Mouse (Mus musculus) liver, embryonic 11.5 days (tissue): ENCODE data around the gene Washc1. TPM values are rescaled to one million over a fixed set of nuclear protein-coding genes. Genes with fewer than 3 reads are reported as not detected.
"Not testable (repeated sequence)": the region's sequence is repeated elsewhere in the genome, so short reads cannot be mapped to it uniquely, and the experiment has no call there.

Source experiments
- ATAC-seq: fragments of 200-750 bp; cut with Nextera tagmentation; replicated peaks from 2 replicates; pipeline ENCODE4 v1.8.0; 2017; ENCODE audit warnings: moderate number of reproducible peaks, mild to moderate bottlenecking, moderate TSS enrichment, moderate library complexity; ENCODE audit not compliant: low FRiP score
- DNase-seq: peaks from one replicate; pipeline ENCODE4 v3.0.0-alpha.2; 2017; ENCODE audit warnings: low spot score
- H3K27ac ChIP-seq: fragments of 300-500 bp; sonication (generic); 2 replicates; pipeline ENCODE4 v1.5.1; 2014; ENCODE audit warnings: mild to moderate bottlenecking, low read depth, low read length, control low read depth
- H3K27me3 ChIP-seq: fragments of 300-500 bp; sonication (generic); replicated peaks from 2 replicates; pipeline ENCODE4 v1.6.1; 2014; ENCODE audit warnings: low read length, mixed read lengths; ENCODE audit not compliant: control insufficient read depth, insufficient read depth
- H3K36me3 ChIP-seq: fragments of 300-500 bp; sonication (generic); 2 replicates; pipeline ENCODE4 v1.6.1; 2014; ENCODE audit warnings: mild to moderate bottlenecking, low read length, moderate library complexity, mixed read lengths; ENCODE audit not compliant: control insufficient read depth, insufficient read depth
- H3K4me1 ChIP-seq: fragments of 300-500 bp; sonication (generic); replicated peaks from 2 replicates; pipeline ENCODE4 v1.6.1; 2014; ENCODE audit warnings: low read length, mixed read lengths; ENCODE audit not compliant: control insufficient read depth, insufficient read depth
- H3K4me2 ChIP-seq: fragments of 300-500 bp; sonication (generic); 2 replicates; pipeline ENCODE4 v1.6.1; 2014; ENCODE audit warnings: mild to moderate bottlenecking, control low read depth, moderate library complexity
- H3K4me3 ChIP-seq: fragments of 300-500 bp; sonication (generic); 2 replicates; pipeline ENCODE4 v1.5.1; 2014; ENCODE audit warnings: low read depth, low read length, control low read depth
- H3K9ac ChIP-seq: fragments of 300-500 bp; sonication (generic); 2 replicates; pipeline ENCODE4 v1.6.1; 2014; ENCODE audit warnings: low read depth, low read length, control low read depth
- H3K9me3 ChIP-seq: fragments of 300-500 bp; sonication (generic); 2 replicates; pipeline ENCODE4 v1.6.1; 2016; ENCODE audit warnings: low read length, inconsistent platforms, mixed read lengths; ENCODE audit not compliant: control insufficient read depth
- WGBS: fragments of 180-500 bp; shearing (Covaris S2); extraction: QIAGEN DNeasy Blood & Tissue Kit; methylation state at CpG from one replicate; pipeline ENCODE4 v1.1.7; 2014; 5-methylcytosine and 5-hydroxymethylcytosine counted together
- polyA plus RNA-seq: library from polyadenylated mRNA; unstranded; fragments of >200 nt; fragmentation: Nextera tagmentation; extraction: Ambion mirVana; gene quantifications from 2 replicates; pipeline ENCODE4 v1.2.1, GENCODE M21; 2014

Washc1 gene
- polyA plus RNA-seq, result 31.5 and 33.3 TPM in 2 replicates

- Histone ChIP-seq H3K27ac (peak within 1 kb of the TSS; percentile 64), H3K4me2 (peak within 1 kb of the TSS; percentile 84), H3K9me3 (no peaks in the 10 kb centered on the region), H3K9ac (peak within 1 kb of the TSS; percentile 66), H3K4me1 (peaks cover 16% of the 10 kb centered on the region), H3K4me3 (peak within 1 kb of the TSS; percentile 73), H3K27me3 (no peaks in the 10 kb centered on the region), H3K36me3 (peaks cover 20% of the 10 kb centered on the region; the same call in 1 of the 2 replicates)
- DNase-seq, result peak; percentile 95
- peak; percentile 98 for ATAC-seq
- under 1% methylated on average over 38 of the region's 41 CpGs for WGBS
Measured at GRCm38 (mm10) chr17:66111402-66111959, at the start of gene Washc1. TSS of gene Washc1 (plus strand) at chr17:66111545.

- Histone ChIP-seq H3K9me3 (no peaks in the 10 kb centered on the region), H3K4me1 (no peaks in the 10 kb centered on the region), H3K36me3 (no peaks in the 10 kb centered on the region), H3K4me2 (no peak overlapping the region), H3K27me3 (no peaks in the 10 kb centered on the region), H3K27ac (no peak overlapping the region), H3K9ac (no peak overlapping the region), H3K4me3 (no peak overlapping the region)
- no peak for DNase-seq
- 85% methylated on average over 4 of the region's 4 CpGs for WGBS
- ATAC-seq, result no peak
Measured at GRCm38 (mm10) chr17:66065115-66065514, 46.2 kb upstream of the Washc1 start.

GRCm38 (mm10) chr17:66069036-66069435, 42.3 kb upstream of the Washc1 start:
- H3K27ac ChIP-seq, ATAC-seq, H3K9me3 ChIP-seq, H3K36me3 ChIP-seq, H3K4me1 ChIP-seq, H3K27me3 ChIP-seq, H3K4me3 ChIP-seq, H3K4me2 ChIP-seq, H3K9ac ChIP-seq, DNase-seq: not testable (repeated sequence)
- 86% methylated on average over 2 of the region's 2 CpGs for WGBS

- Histone ChIP-seq H3K9me3 (no peaks in the 10 kb centered on the region), H3K4me2 (no peak overlapping the region), H3K4me3 (no peak overlapping the region), H3K4me1 (peaks cover 8% of the 10 kb centered on the region; the same call in 1 of the 2 replicates), H3K36me3 (no peaks in the 10 kb centered on the region), H3K27me3 (no peaks in the 10 kb centered on the region), H3K9ac (no peak overlapping the region), H3K27ac (no peak overlapping the region)
- no peak for ATAC-seq
- DNase-seq, result no peak
- 85% methylated on average over 7 of the region's 7 CpGs for WGBS
Measured at GRCm38 (mm10) chr17:66073971-66074370, 37.4 kb upstream of the Washc1 start.

- H3K4me2 ChIP-seq, result peak overlapping the region; percentile 95
- 12% methylated on average over 12 of the region's 12 CpGs for WGBS
- peak overlapping the region; percentile 85; the same call in 1 of the 2 replicates for H3K27ac ChIP-seq
- H3K9me3 ChIP-seq, result no peaks in the 10 kb centered on the region
- 0 out of 2 replicates have a peak, but pooled peaks cover 7% of the 10 kb centered on the region for H3K36me3 ChIP-seq
- H3K4me1 ChIP-seq, result peaks cover 8% of the 10 kb centered on the region; the same call in 1 of the 2 replicates
- no peak for ATAC-seq
- DNase-seq, result no peak
- H3K4me3 ChIP-seq, result peak overlapping the region; percentile 98
- H3K9ac ChIP-seq, result peak overlapping the region; percentile 76
- no peaks in the 10 kb centered on the region for H3K27me3 ChIP-seq
Measured at GRCm38 (mm10) chr17:66075827-66076173, 35.5 kb upstream of the Washc1 start.

- Histone ChIP-seq H3K36me3 (peaks cover 11% of the 10 kb centered on the region; the same call in 1 of the 2 replicates), H3K9me3 (no peaks in the 10 kb centered on the region), H3K27me3 (no peaks in the 10 kb centered on the region), H3K27ac (peak overlapping the region; percentile 85), H3K4me3 (peak overlapping the region; percentile 98), H3K9ac (peak overlapping the region; percentile 76), H3K4me1 (peaks cover 8% of the 10 kb centered on the region; the same call in 1 of the 2 replicates), H3K4me2 (peak overlapping the region; percentile 95)
- ATAC-seq (peak; percentile 80), DNase-seq (peak; percentile 55)
- under 1% methylated on average over 91 of the region's 95 CpGs for WGBS
Measured at GRCm38 (mm10) chr17:66076174-66076927, 35.0 kb upstream of the Washc1 start.

GRCm38 (mm10) chr17:66076934-66077333, 34.4 kb upstream of the Washc1 start, which contains the start of gene Ankrd12:
TSS of gene Ankrd12 (minus strand) at chr17:66077089.
- peak; percentile 95 for DNase-seq
- H3K4me3 ChIP-seq, result peak within 1 kb of the TSS; percentile 98
- peaks cover 11% of the 10 kb centered on the region; the same call in 1 of the 2 replicates for H3K36me3 ChIP-seq
- H3K9ac ChIP-seq, result peak within 1 kb of the TSS; percentile 77
- WGBS, result under 1% methylated on average over 51 of the region's 53 CpGs
- H3K4me2 ChIP-seq, result peak within 1 kb of the TSS; percentile 95
- H3K9me3 ChIP-seq, result no peaks in the 10 kb centered on the region
- peak; percentile 98 for ATAC-seq
- peak within 1 kb of the TSS; percentile 85 for H3K27ac ChIP-seq
- no peaks in the 10 kb centered on the region for H3K27me3 ChIP-seq
- peaks cover 8% of the 10 kb centered on the region; the same call in 1 of the 2 replicates for H3K4me1 ChIP-seq

GRCm38 (mm10) chr17:66077437-66077850, 33.9 kb upstream of the Washc1 start:
- peak overlapping the region; percentile 79 for H3K27ac ChIP-seq
- DNase-seq (no peak), ATAC-seq (peak; percentile 57)
- H3K4me2 ChIP-seq, result peak overlapping the region; percentile 95
- peak overlapping the region; percentile 77 for H3K9ac ChIP-seq
- H3K4me3 ChIP-seq, result peak overlapping the region; percentile 98
- WGBS, result under 1% methylated on average over 23 of the region's 23 CpGs
- peaks cover 11% of the 10 kb centered on the region; the same call in 1 of the 2 replicates for H3K36me3 ChIP-seq
- H3K27me3 ChIP-seq, result no peaks in the 10 kb centered on the region
- H3K4me1 ChIP-seq, result peaks cover 8% of the 10 kb centered on the region; the same call in 1 of the 2 replicates
- H3K9me3 ChIP-seq, result no peaks in the 10 kb centered on the region
